Mouse (Mus musculus) B cell, adult 67 days (primary cell): ENCODE results near the gene Nod1. TPM values are rescaled to one million over a fixed set of nuclear protein-coding genes. Genes with fewer than 3 reads are reported as not detected.

ENCODE experiments used
- total RNA-seq, 2 experiments: library from RNA; stranded (reverse); gene quantifications; 4 replicates each; pipeline ENCODE4 v1.2.4; 2023

The Nod1 gene
- 10 to 100 TPM; 19.2 to 27.1 TPM for total RNA-seq

GRCm38 (mm10) chr6:54972111-54972928 lies at the start of gene Nod1:
TSS of gene Nod1 (minus strand) at chr6:54972612.

GRCm38 (mm10) chr6:54992734-54993260 lies 20.4 kb upstream of the Nod1 start, which contains the start of gene Ggct:
TSS of gene Ggct (minus strand) at chr6:54992950.

Other genes starting within 250 kb of the Nod1 start
- gene Znrf2, start 155.7 kb downstream of the Nod1 start, total RNA-seq: 10 to 100 TPM; 48.5 to 48.9 TPM
- 10 to 100 TPM; 33.1 to 34.5 TPM for gene Ggct, start 20.3 kb upstream of the Nod1 start, total RNA-seq
- gene Gars, start 65.4 kb upstream of the Nod1 start, total RNA-seq: 10 to 100 TPM; 61.0 to 61.2 TPM
- not detected for gene Crhr2, start 160.4 kb upstream of the Nod1 start, total RNA-seq
- gene Inmt, start 202.4 kb upstream of the Nod1 start, total RNA-seq: not detected
- not detected for gene Mindy4, start 230.8 kb upstream of the Nod1 start, total RNA-seq